Mouse (Mus musculus) gastrocnemius, postnatal 10 days (tissue): ENCODE measurements around the gene Sbk3. TPM values are rescaled to one million over a fixed set of nuclear protein-coding genes. Genes with fewer than 3 reads are reported as not detected.

ENCODE experiments used
- total RNA-seq, 2 experiments: library from RNA; stranded (reverse); gene quantifications; 2 replicates each; pipeline ENCODE4 v1.2.3; 2021

Gene Sbk3
- total RNA-seq, 2 experiments from 2014 or later, result 0.28 TPM; not detected in 1

Other genes starting within 250 kb of the Sbk3 start
- under 1 TPM in 1 of 2 experiments, not detected in 1; 0.27 TPM for gene Tmem150b, start 245.9 kb downstream of the Sbk3 start, total RNA-seq
- 10 to 100 TPM; 20.6 to 34.1 TPM for gene Kmt5c, start 231.1 kb downstream of the Sbk3 start, total RNA-seq
- gene Cox6b2, start 218.1 kb downstream of the Sbk3 start, total RNA-seq, result 1 to 10 TPM; 4.3 to 5.4 TPM
- not detected for gene Fam71e2, start 199.9 kb downstream of the Sbk3 start, total RNA-seq
- under 1 TPM; 0.20 to 0.31 TPM for gene Il11, start 188.3 kb downstream of the Sbk3 start, total RNA-seq
- gene Tmem190, start 188.2 kb downstream of the Sbk3 start, total RNA-seq, result not detected
- 1 to 10 TPM; 3.5 to 6.3 TPM for gene Tmem238, start 181.5 kb downstream of the Sbk3 start, total RNA-seq
- 100 to 1,000 TPM; 796 to 873 TPM for gene Rpl28, start 178.3 kb downstream of the Sbk3 start, total RNA-seq
- 100 to 1,000 TPM in 1 of 2 experiments, 10 to 100 TPM in 1; 91.1 to 107 TPM for gene Ube2s, start 158.6 kb downstream of the Sbk3 start, total RNA-seq
- under 1 TPM; 0.12 to 0.18 TPM for gene Shisa7, start 126.5 kb downstream of the Sbk3 start, total RNA-seq
- gene Isoc2b, start 100.9 kb downstream of the Sbk3 start, total RNA-seq, result 1 to 10 TPM; 1.9 to 4.3 TPM
- 10 to 100 TPM; 13.3 to 14.3 TPM for gene Isoc2a, start 94.0 kb downstream of the Sbk3 start, total RNA-seq
- under 1 TPM in 1 of 2 experiments, not detected in 1; 0.19 TPM for gene Gm36210, start 64.7 kb downstream of the Sbk3 start, total RNA-seq
- 10 to 100 TPM in 1 of 2 experiments, 1 to 10 TPM in 1; 9.9 to 10.5 TPM for gene Zfp628, start 56.0 kb downstream of the Sbk3 start, total RNA-seq
- gene Nat14, start 49.1 kb downstream of the Sbk3 start, total RNA-seq, result 1 to 10 TPM; 1.9 to 4.4 TPM
- gene Ssc5d, start 45.4 kb downstream of the Sbk3 start, total RNA-seq, result 10 to 100 TPM; 43.3 to 55.0 TPM
- gene Sbk2, start 6.8 kb downstream of the Sbk3 start, total RNA-seq, result 10 to 100 TPM; 31.0 to 46.5 TPM
- gene Zfp579, start 25.0 kb upstream of the Sbk3 start, total RNA-seq, result 10 to 100 TPM; 15.2 to 18.2 TPM
- 1 to 10 TPM; 6.9 to 8.0 TPM for gene Zfp524, start 43.2 kb upstream of the Sbk3 start, total RNA-seq
- 10 to 100 TPM; 16.4 to 20.0 TPM for gene Fiz1, start 43.5 kb upstream of the Sbk3 start, total RNA-seq
- not detected for gene Gm44973, start 44.3 kb upstream of the Sbk3 start, total RNA-seq
- 10 to 100 TPM; 16.8 to 21.0 TPM for gene Zfp865, start 49.2 kb upstream of the Sbk3 start, total RNA-seq
- 1 to 10 TPM in 1 of 2 experiments, under 1 TPM in 1; 0.35 to 1.4 TPM for gene Ccdc106, start 49.4 kb upstream of the Sbk3 start, total RNA-seq
- gene 4632433K11Rik, start 63.0 kb upstream of the Sbk3 start, total RNA-seq, result under 1 TPM in 1 of 2 experiments, not detected in 1; 0.49 TPM
- 1 to 10 TPM; 4.9 to 6.0 TPM for gene Zfp784, start 67.3 kb upstream of the Sbk3 start, total RNA-seq
- gene Zfp580, start 80.4 kb upstream of the Sbk3 start, total RNA-seq, result 1 to 10 TPM; 7.3 to 10.0 TPM
- gene U2af2, start 91.0 kb upstream of the Sbk3 start, total RNA-seq, result 10 to 100 TPM; 70.2 to 94.0 TPM
- gene Epn1, start 109.1 kb upstream of the Sbk3 start, total RNA-seq, result 100 to 1,000 TPM in 1 of 2 experiments, 10 to 100 TPM in 1; 96.7 to 110 TPM
- gene Rfpl4, start 145.8 kb upstream of the Sbk3 start, total RNA-seq, result not detected
- gene Rasl2-9, start 154.8 kb upstream of the Sbk3 start, total RNA-seq, result 1 to 10 TPM; 2.4 to 2.6 TPM
- not detected for gene Vmn1r55, start 178.5 kb upstream of the Sbk3 start, total RNA-seq
- not detected for gene Vmn1r56, start 225.6 kb upstream of the Sbk3 start, total RNA-seq
- gene Vmn1r57, start 247.3 kb upstream of the Sbk3 start, total RNA-seq, result not detected